Mouse (Mus musculus) C2C12 (cell line): ENCODE results near the gene Rev1.

ENCODE experiments used
- CEBPB ChIP-seq: IDR thresholded peaks from one replicate; pipeline ENCODE4 v1.6.1; 2011; ENCODE audit warnings: low read depth, mild to moderate bottlenecking, control low read depth, moderate library complexity
- CTCF ChIP-seq: IDR thresholded peaks from one replicate; pipeline ENCODE4 v1.5.1; 2011; ENCODE audit not compliant: control insufficient read depth, insufficient read depth, insufficient read length
- FOSL1 ChIP-seq: IDR thresholded peaks from one replicate; pipeline ENCODE4 v1.8.0; 2011; ENCODE audit warnings: mild to moderate bottlenecking, low read length; ENCODE audit not compliant: poor library complexity, insufficient read depth, severe bottlenecking
- MAX ChIP-seq: IDR thresholded peaks from one replicate; pipeline ENCODE4 v1.6.1; 2011; ENCODE audit warnings: mild to moderate bottlenecking, control low read depth
- MYOD1 ChIP-seq: IDR thresholded peaks from one replicate; pipeline ENCODE4 v1.6.1; 2011; ENCODE audit warnings: low read depth; ENCODE audit not compliant: control insufficient read depth, insufficient read length
- MYOG ChIP-seq: IDR thresholded peaks from one replicate; pipeline ENCODE4 v1.6.1; 2011; ENCODE audit not compliant: control insufficient read depth, insufficient read length; ENCODE audit errors: extremely low read depth
- USF1 ChIP-seq: IDR thresholded peaks from one replicate; pipeline ENCODE4 v1.6.1; 2011; ENCODE audit warnings: low read depth, mild to moderate bottlenecking, control low read depth, moderate library complexity

GRCm38 (mm10) chr1:38003046-38003445 is 126.6 kb downstream of the Rev1 start:
- TF ChIP-seq CTCF (no peak), USF1 (no peak), FOSL1 (no peak), MAX (no peak), MYOG (no peak), CEBPB (no peak), MYOD1 (no peak)
